Mouse (Mus musculus): Measurements from ENCODE around the gene Gm884. TPM values are rescaled to one million over a fixed set of nuclear protein-coding genes. Genes with fewer than 3 reads are reported as not detected.

Gene Gm884
- total and polyA plus RNA-seq, 2 experiments from 2014 or later = 0.16 TPM; not detected in 1

GRCm38 (mm10) chr11:103639407-103639946 lies 18.5 kb upstream of the Gm884 start:
- Histone ChIP-seq H3K4me1 (ENCODE audit: insufficient read depth, low read length) (no peaks in the 10 kb centered on the region), H3K9ac (replicated peaks; ENCODE audit: low read length, poor library complexity, severe bottlenecking) (no peak overlapping the region), H3K4me2 (ENCODE audit: low read depth, low read length, poor library complexity, severe bottlenecking) (no peak overlapping the region), H3K27ac (ENCODE audit: low read depth, low read length) (no peak overlapping the region), H3K27me3 (ENCODE audit: insufficient read depth, low read length) (peaks cover 14% of the 10 kb centered on the region), H3K9me3 (ENCODE audit: low read length) (no peaks in the 10 kb centered on the region), H3K36me3 (ENCODE audit: insufficient read depth, low read length) (no peaks in the 10 kb centered on the region), H3K4me3 (ENCODE audit: low read depth, low read length) (no peak overlapping the region)
- peak; percentile 82 for DNase-seq (ENCODE audit: low spot score)
- ATAC-seq (ENCODE audit: low FRiP score) = no peak
- peak; percentile 97 for TF ChIP-seq CTCF (IDR thresholded peaks at IDR 0.05)
- WGBS = 3% methylated on average over 10 of the region's 10 CpGs

GRCm38 (mm10) chr11:103638790-103639189 lies 17.9 kb upstream of the Gm884 start, which contains the start of gene Lyzl6:
Lyzl6 (minus strand) TSS chr11:103638890.
- ATAC-seq (ENCODE audit: low FRiP score) (no peak), DNase-seq (ENCODE audit: low spot score) (no peak)
- Histone ChIP-seq H3K36me3 (ENCODE audit: insufficient read depth, low read length) (no peaks in the 10 kb centered on the region), H3K4me2 (ENCODE audit: low read depth, low read length, poor library complexity, severe bottlenecking) (no peak within 1 kb of the TSS), H3K27me3 (ENCODE audit: insufficient read depth, low read length) (peaks cover 14% of the 10 kb centered on the region), H3K9ac (replicated peaks; ENCODE audit: low read length, poor library complexity, severe bottlenecking) (0 out of 2 replicates have a peak within 1 kb of the TSS, but pooled peaks have one; percentile 24), H3K4me3 (ENCODE audit: low read depth, low read length) (no peak within 1 kb of the TSS), H3K27ac (ENCODE audit: low read depth, low read length) (no peak within 1 kb of the TSS), H3K9me3 (ENCODE audit: low read length) (no peaks in the 10 kb centered on the region), H3K4me1 (ENCODE audit: insufficient read depth, low read length) (no peaks in the 10 kb centered on the region)
- no peak for TF ChIP-seq CTCF (IDR thresholded peaks at IDR 0.05)
- WGBS = 71% methylated on average over 3 of the region's 3 CpGs

DNA sequence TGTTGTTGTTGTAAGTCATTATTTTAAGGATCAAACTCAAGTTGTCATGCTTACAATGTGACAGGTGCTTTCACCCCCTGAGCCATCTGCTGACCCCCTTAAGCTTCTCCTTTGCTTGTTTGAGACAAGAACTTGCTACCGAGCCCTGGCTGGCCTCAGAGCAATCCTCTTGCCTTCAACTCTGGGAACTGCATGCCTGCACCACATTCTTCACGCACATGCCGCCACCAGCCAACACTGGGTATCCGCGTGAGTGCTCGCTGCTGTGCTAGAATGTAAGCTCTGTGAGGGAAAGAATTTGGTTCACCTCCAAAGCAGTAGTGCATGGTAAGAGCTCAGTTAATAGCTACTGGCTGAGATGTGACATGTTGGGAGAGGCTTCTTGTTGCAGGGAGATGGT lies 15.3 kb upstream of the Gm884 start:
- ATAC-seq (ENCODE audit: low FRiP score) = no peak

GRCm38 (mm10) chr11:103635481-103635880 lies 14.5 kb upstream of the Gm884 start:
- H3K4me2 ChIP-seq (ENCODE audit: low read depth, low read length, poor library complexity, severe bottlenecking) = no peak overlapping the region
- H3K9me3 ChIP-seq (ENCODE audit: low read length) = no peaks in the 10 kb centered on the region
- H3K27me3 ChIP-seq (ENCODE audit: insufficient read depth, low read length) = peaks cover 12% of the 10 kb centered on the region
- DNase-seq (ENCODE audit: low spot score) (no peak), ATAC-seq (ENCODE audit: low FRiP score) (no peak)
- no peaks in the 10 kb centered on the region for H3K4me1 ChIP-seq (ENCODE audit: insufficient read depth, low read length)
- no peak overlapping the region for H3K4me3 ChIP-seq (ENCODE audit: low read depth, low read length)
- no peak overlapping the region for H3K27ac ChIP-seq (ENCODE audit: low read depth, low read length)
- no peak for TF ChIP-seq CTCF (IDR thresholded peaks at IDR 0.05)
- WGBS = 82% methylated on average over 3 of the region's 3 CpGs
- H3K36me3 ChIP-seq (ENCODE audit: insufficient read depth, low read length) = no peaks in the 10 kb centered on the region
- no peak overlapping the region for H3K9ac ChIP-seq (replicated peaks; ENCODE audit: low read length, poor library complexity, severe bottlenecking)

More for the DNA sequence above, 15.3 kb upstream of the Gm884 start:
- no peak for TF ChIP-seq CTCF (IDR thresholded peaks at IDR 0.05)
- H3K27ac ChIP-seq (ENCODE audit: low read depth, low read length) = no peak overlapping the region
- DNase-seq (ENCODE audit: low spot score) = no peak
- no peak overlapping the region for H3K4me3 ChIP-seq (ENCODE audit: low read depth, low read length)
- H3K9me3 ChIP-seq (ENCODE audit: low read length) = no peaks in the 10 kb centered on the region
- H3K4me2 ChIP-seq (ENCODE audit: low read depth, low read length, poor library complexity, severe bottlenecking) = no peak overlapping the region
- no peak overlapping the region for H3K9ac ChIP-seq (replicated peaks; ENCODE audit: low read length, poor library complexity, severe bottlenecking)
- H3K27me3 ChIP-seq (ENCODE audit: insufficient read depth, low read length) = peaks cover 14% of the 10 kb centered on the region
- H3K36me3 ChIP-seq (ENCODE audit: insufficient read depth, low read length) = no peaks in the 10 kb centered on the region
- 84% methylated on average over 6 of the region's 6 CpGs for WGBS
- H3K4me1 ChIP-seq (ENCODE audit: insufficient read depth, low read length) = no peaks in the 10 kb centered on the region

- TF ChIP-seq CTCF (IDR thresholded peaks at IDR 0.05) = no peak
- WGBS = 88% methylated on average over 7 of the region's 7 CpGs
- no peak for DNase-seq (ENCODE audit: low spot score)
Measured at GRCm38 (mm10) chr11:103634806-103635205, 13.9 kb upstream of the Gm884 start.

GRCm38 (mm10) chr11:103627453-103627852 lies 6.5 kb upstream of the Gm884 start:
- TF ChIP-seq CTCF (IDR thresholded peaks at IDR 0.05) = no peak
- no peaks in the 10 kb centered on the region for H3K27me3 ChIP-seq (ENCODE audit: insufficient read depth, low read length)
- H3K36me3 ChIP-seq (ENCODE audit: insufficient read depth, low read length) = no peaks in the 10 kb centered on the region
- H3K9ac ChIP-seq (replicated peaks; ENCODE audit: low read length, poor library complexity, severe bottlenecking) = no peak overlapping the region
- H3K9me3 ChIP-seq (ENCODE audit: low read length) = no peaks in the 10 kb centered on the region
- no peaks in the 10 kb centered on the region for H3K4me1 ChIP-seq (ENCODE audit: insufficient read depth, low read length)
- ATAC-seq (ENCODE audit: low FRiP score) = no peak
- no peak for DNase-seq (ENCODE audit: low spot score)
- no peak overlapping the region for H3K4me3 ChIP-seq (ENCODE audit: low read depth, low read length)
- WGBS = 83% methylated on average over 23 of the region's 23 CpGs
- no peak overlapping the region for H3K27ac ChIP-seq (ENCODE audit: low read depth, low read length)
- H3K4me2 ChIP-seq (ENCODE audit: low read depth, low read length, poor library complexity, severe bottlenecking) = no peak overlapping the region

More at GRCm38 (mm10) chr11:103634806-103635205, 13.9 kb upstream of the Gm884 start:
- no peak overlapping the region for H3K4me3 ChIP-seq (ENCODE audit: low read depth, low read length)
- no peaks in the 10 kb centered on the region for H3K36me3 ChIP-seq (ENCODE audit: insufficient read depth, low read length)
- H3K9ac ChIP-seq (replicated peaks; ENCODE audit: low read length, poor library complexity, severe bottlenecking) = no peak overlapping the region
- H3K27ac ChIP-seq (ENCODE audit: low read depth, low read length) = no peak overlapping the region
- no peaks in the 10 kb centered on the region for H3K9me3 ChIP-seq (ENCODE audit: low read length)
- no peaks in the 10 kb centered on the region for H3K4me1 ChIP-seq (ENCODE audit: insufficient read depth, low read length)
- peaks cover 7% of the 10 kb centered on the region for H3K27me3 ChIP-seq (ENCODE audit: insufficient read depth, low read length)
- no peak for ATAC-seq (ENCODE audit: low FRiP score)
- no peak overlapping the region for H3K4me2 ChIP-seq (ENCODE audit: low read depth, low read length, poor library complexity, severe bottlenecking)
